Mouse (Mus musculus): ENCODE data around the gene Mbnl2. TPM values are rescaled to one million over a fixed set of nuclear protein-coding genes. Genes with fewer than 3 reads are reported as not detected.
A peak's percentile ranks its signal among the peaks of the same experiment; 100 is the strongest.
"Not testable (repeated sequence)": the region's sequence is repeated elsewhere in the genome, so short reads cannot be mapped to it uniquely, and the experiment has no call there.

Mbnl2 gene
- total RNA-seq, 2 experiments from 2014 or later = 230 to 238 TPM

GRCm38 (mm10) chr14:120353211-120353610, 77.7 kb downstream of the Mbnl2 start:
- DNase-seq (ENCODE audit: extremely low spot score in 1 of 2, low spot score in 1 of 2) = no peak

- DNase-seq (ENCODE audit: extremely low spot score in 1 of 2, low spot score in 1 of 2) = no peak
Measured at GRCm38 (mm10) chr14:120354595-120354994, 79.1 kb downstream of the Mbnl2 start.

GRCm38 (mm10) chr14:120355040-120355741, 79.7 kb downstream of the Mbnl2 start:
- peak in 1 of 2 experiments; percentile 54 for DNase-seq (ENCODE audit: extremely low spot score in 1 of 2, low spot score in 1 of 2)

GRCm38 (mm10) chr14:120355742-120356440, 80.4 kb downstream of the Mbnl2 start:
- DNase-seq (ENCODE audit: extremely low spot score in 1 of 2, low spot score in 1 of 2) = no peak

GRCm38 (mm10) chr14:120357321-120358070, 82.0 kb downstream of the Mbnl2 start:
- no peak for DNase-seq (ENCODE audit: extremely low spot score in 1 of 2, low spot score in 1 of 2)

GRCm38 (mm10) chr14:120359608-120360007, 84.1 kb downstream of the Mbnl2 start:
- DNase-seq (ENCODE audit: extremely low spot score in 1 of 2, low spot score in 1 of 2) = not testable (repeated sequence)

GRCm38 (mm10) chr14:120361121-120361520, 85.7 kb downstream of the Mbnl2 start:
- no peak for DNase-seq (ENCODE audit: extremely low spot score in 1 of 2, low spot score in 1 of 2)

- no peak for DNase-seq (ENCODE audit: extremely low spot score in 1 of 2, low spot score in 1 of 2)
Measured at GRCm38 (mm10) chr14:120362409-120362992, 87.0 kb downstream of the Mbnl2 start.

- no peak for DNase-seq (ENCODE audit: extremely low spot score in 1 of 2, low spot score in 1 of 2)
Measured at GRCm38 (mm10) chr14:120363090-120363818, 87.8 kb downstream of the Mbnl2 start.

- DNase-seq (ENCODE audit: extremely low spot score in 1 of 2, low spot score in 1 of 2) = no peak
Measured at GRCm38 (mm10) chr14:120365088-120365487, 89.6 kb downstream of the Mbnl2 start.

- no peak for DNase-seq (ENCODE audit: extremely low spot score in 1 of 2, low spot score in 1 of 2)
Measured at GRCm38 (mm10) chr14:120366962-120367361, 91.5 kb downstream of the Mbnl2 start.

- DNase-seq (ENCODE audit: extremely low spot score in 1 of 2, low spot score in 1 of 2) = no peak
Measured at GRCm38 (mm10) chr14:120367589-120367988, 92.1 kb downstream of the Mbnl2 start.

GRCm38 (mm10) chr14:120368456-120368855, 93.0 kb downstream of the Mbnl2 start:
- no peak for DNase-seq (ENCODE audit: extremely low spot score in 1 of 2, low spot score in 1 of 2)

GRCm38 (mm10) chr14:120368914-120369391, 93.5 kb downstream of the Mbnl2 start:
- no peak for DNase-seq (ENCODE audit: extremely low spot score in 1 of 2, low spot score in 1 of 2)

- DNase-seq (ENCODE audit: extremely low spot score in 1 of 2, low spot score in 1 of 2) = no peak
Measured at GRCm38 (mm10) chr14:120370044-120370443, 94.6 kb downstream of the Mbnl2 start.

- DNase-seq (ENCODE audit: extremely low spot score in 1 of 2, low spot score in 1 of 2) = no peak
Measured at GRCm38 (mm10) chr14:120370631-120371030, 95.2 kb downstream of the Mbnl2 start.

GRCm38 (mm10) chr14:120371174-120371573, 95.7 kb downstream of the Mbnl2 start:
- DNase-seq (ENCODE audit: extremely low spot score in 1 of 2, low spot score in 1 of 2) = no peak

- DNase-seq (ENCODE audit: extremely low spot score in 1 of 2, low spot score in 1 of 2) = no peak
Measured at GRCm38 (mm10) chr14:120373026-120374024, 97.9 kb downstream of the Mbnl2 start.

GRCm38 (mm10) chr14:120374786-120375185, 99.3 kb downstream of the Mbnl2 start:
- no peak for DNase-seq (ENCODE audit: extremely low spot score in 1 of 2, low spot score in 1 of 2)

Measured in layer of hippocampus, postnatal 25 days (tissue).